Mouse (Mus musculus) erythroblast, embryonic 14.5 days (primary cell): Measurements from ENCODE around the gene Spg7.

Experiments used
- GATA1 ChIP-seq: IDR thresholded peaks from 2 replicates; pipeline ENCODE4 v1.6.1; 2012; ENCODE audit warnings: low read length, inconsistent platforms, mixed read lengths
- TAL1 ChIP-seq: IDR thresholded peaks from 3 replicates; pipeline ENCODE4 v1.6.1; 2012; ENCODE audit warnings: low read length, inconsistent platforms, mixed read lengths

DNA sequence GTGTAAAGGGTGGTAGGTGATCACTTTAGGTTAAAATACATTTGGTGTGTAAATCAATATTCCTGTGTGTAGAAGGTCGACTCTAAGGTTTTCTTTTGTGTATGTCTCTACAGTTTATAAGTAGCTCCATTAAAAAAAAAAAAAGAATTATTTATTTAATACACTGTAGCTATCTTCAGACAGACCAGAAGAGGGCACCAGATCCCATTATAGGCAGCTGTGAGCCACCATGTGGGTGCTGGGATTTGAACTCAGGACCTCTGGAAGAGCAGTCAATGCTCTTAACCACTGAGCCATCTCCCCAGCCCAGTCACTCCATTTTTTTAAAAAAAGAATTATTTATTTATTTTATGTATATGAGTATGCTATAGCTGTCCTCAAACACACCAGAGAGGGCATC is 45.3 kb downstream of the Spg7 start:
- TF ChIP-seq TAL1 (no peak), GATA1 (no peak)
